Mouse (Mus musculus) large intestine, adult 2 months (tissue): ENCODE measurements around the gene Snx6. TPM values are rescaled to one million over a fixed set of nuclear protein-coding genes. Genes with fewer than 3 reads are reported as not detected.
A peak's percentile ranks its signal among the peaks of the same experiment; 100 is the strongest.
"Not testable (repeated sequence)": the region's sequence is repeated elsewhere in the genome, so short reads cannot be mapped to it uniquely, and the experiment has no call there.

ENCODE experiments used
- DNase-seq: peaks from one replicate; pipeline ENCODE4 v3.0.0-alpha.2; 2012; ENCODE audit warnings: low read depth, low spot score
- WGBS: fragments of 180-500 bp; shearing (Covaris S2); methylation state at CpG from one replicate; pipeline ENCODE4 v1.1.7; 2018; 5-methylcytosine and 5-hydroxymethylcytosine counted together
- polyA plus RNA-seq: library from polyadenylated mRNA; depleted of rRNA; stranded (reverse); fragments of >200 nt; gene quantifications from 2 replicates; pipeline ENCODE4 v1.2.3, GENCODE M21; 2012; rRNA removed

The Snx6 gene
- polyA plus RNA-seq: 20.7 and 26.0 TPM in 2 replicates

- WGBS: under 1% methylated on average over 73 of the region's 76 CpGs
- DNase-seq: no peak
Measured at GRCm38 (mm10) chr12:54795153-54795998, at the start of gene Snx6. Gene Snx6, minus strand, starts transcription at chr12:54795703.

GRCm38 (mm10) chr12:54844415-54844814, 48.9 kb upstream of the Snx6 start:
- DNase-seq: no peak

GRCm38 (mm10) chr12:54841576-54841975, 46.1 kb upstream of the Snx6 start:
- WGBS: 97% methylated on average over 1 of the region's 1 CpGs
- no peak for DNase-seq

GRCm38 (mm10) chr12:54839815-54840214, 44.3 kb upstream of the Snx6 start:
- WGBS: 89% methylated on average over 2 of the region's 2 CpGs
- no peak for DNase-seq

GRCm38 (mm10) chr12:54838931-54839330, 43.4 kb upstream of the Snx6 start:
- DNase-seq: no peak

DNA sequence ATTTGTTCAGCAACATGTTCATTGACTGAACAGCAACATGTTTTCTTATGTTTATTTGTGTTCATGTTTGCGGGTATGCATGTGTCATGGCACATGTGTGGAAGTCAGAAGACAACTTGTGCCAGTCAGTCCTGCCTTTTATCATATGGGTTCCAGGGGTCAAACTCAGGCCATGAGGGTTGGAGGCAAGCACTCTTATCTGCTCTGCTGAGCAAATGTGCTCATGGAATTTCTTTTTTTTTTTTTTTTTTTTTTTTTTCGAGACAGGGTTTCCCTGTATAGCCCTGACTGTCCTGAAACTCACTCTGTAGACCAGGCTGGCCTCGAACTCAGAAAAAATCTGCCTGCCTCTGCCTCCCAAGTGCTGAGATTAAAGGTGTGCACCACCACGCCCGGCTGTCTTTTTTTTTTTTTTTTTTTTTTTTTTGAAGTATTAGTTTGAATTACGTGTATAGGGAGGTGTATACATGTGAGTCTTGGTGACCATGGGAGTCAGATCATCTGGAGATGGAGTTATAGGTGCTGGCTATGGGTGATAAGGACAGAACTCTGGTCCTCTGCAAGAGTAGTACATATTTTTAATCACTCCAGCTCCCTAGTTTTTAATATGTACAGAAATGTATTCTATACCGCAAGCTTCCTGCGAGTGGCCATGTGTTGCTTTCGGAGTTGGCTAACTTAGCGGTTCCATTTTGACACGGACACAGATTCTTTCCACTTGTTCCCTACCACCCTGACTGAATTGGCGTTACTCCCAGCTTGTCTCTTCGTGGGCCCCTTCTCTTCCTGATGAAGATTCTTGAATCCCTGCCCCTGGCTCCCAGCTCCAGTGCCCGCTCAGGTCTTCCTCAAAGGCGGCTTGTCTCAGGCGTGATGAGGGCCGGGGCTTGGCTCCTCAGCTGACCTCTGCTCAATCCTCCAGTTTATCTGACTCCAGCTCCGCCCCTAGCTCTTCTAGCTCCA, 40.4 kb upstream of the Snx6 start:
- DNase-seq: no peak
- 80% methylated on average over 18 of the region's 18 CpGs for WGBS

DNA sequence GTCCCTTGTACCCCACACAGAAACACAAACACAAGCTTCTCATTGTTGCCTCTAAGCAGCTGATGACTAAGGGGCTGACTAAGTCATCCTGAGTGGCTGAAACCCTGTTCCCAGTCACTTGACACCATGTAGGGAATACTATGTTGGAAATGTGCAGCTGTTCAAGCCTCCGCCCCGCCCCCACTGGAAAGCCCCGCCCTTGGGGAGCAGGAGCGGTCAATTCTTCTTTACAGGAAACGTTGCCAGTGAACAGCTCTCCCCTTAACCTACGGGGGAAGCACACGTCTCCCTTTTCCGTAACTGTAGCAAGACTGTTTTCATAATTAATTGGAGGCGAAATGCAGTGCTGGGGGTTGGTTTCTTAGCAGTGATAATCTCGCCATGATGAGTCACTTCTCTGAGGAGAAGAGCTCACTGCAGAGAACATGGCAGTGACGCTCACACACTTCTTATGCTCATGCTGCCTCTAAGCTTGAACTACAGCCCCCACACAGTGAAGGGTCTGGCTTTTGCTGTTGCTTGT, 39.5 kb upstream of the Snx6 start:
- peak; percentile 44 for DNase-seq
- WGBS: under 1% methylated on average over 11 of the region's 11 CpGs

GRCm38 (mm10) chr12:54833856-54834399, 38.4 kb upstream of the Snx6 start:
- no peak for DNase-seq
- 63% methylated on average over 9 of the region's 9 CpGs for WGBS

DNA sequence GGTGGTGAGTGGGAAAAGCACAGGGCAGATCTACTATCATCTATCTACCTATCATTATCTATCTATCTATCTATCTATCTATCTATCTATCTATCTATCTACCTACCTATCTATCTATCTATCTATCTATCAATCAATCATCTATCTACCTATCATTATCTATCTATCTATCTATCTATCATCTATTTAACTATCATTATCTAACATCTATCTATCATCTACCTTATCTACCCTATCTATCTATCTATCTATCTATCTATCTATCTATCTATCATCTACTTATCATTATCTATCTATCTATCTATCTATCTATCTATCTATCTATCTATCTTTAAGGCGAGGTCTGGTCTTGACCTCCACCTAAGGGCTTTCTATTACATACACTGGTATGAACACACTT, 36.4 kb upstream of the Snx6 start:
- not testable (repeated sequence) for DNase-seq
- WGBS: 98% methylated on average over 1 of the region's 1 CpGs

GRCm38 (mm10) chr12:54830574-54830973, 35.1 kb upstream of the Snx6 start:
- 8% methylated on average over 6 of the region's 6 CpGs for WGBS
- peak; percentile 53 for DNase-seq

GRCm38 (mm10) chr12:54829876-54830275, 34.4 kb upstream of the Snx6 start:
- 57% methylated on average over 5 of the region's 5 CpGs for WGBS
- no peak for DNase-seq

DNA sequence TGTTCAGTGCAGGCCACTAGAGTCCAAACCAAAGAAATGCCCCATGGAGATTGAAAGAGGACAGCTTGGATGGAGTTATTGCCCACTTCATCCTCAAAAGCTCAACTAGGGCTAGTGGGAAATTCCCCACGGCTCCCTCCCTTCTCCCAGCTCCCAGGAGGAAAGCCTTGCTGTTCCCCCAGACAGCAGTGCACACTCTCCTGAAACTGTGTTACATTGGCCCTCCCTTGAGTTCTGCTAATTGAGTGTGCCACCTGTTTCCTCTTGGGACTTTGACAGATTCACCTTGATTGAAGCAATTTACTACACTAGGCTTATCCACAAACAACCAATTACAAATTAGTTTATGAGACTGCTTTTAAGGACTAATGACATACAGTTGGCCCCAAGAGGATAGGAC, 32.5 kb upstream of the Snx6 start:
- 55% methylated on average over 1 of the region's 1 CpGs for WGBS
- DNase-seq: no peak

DNA sequence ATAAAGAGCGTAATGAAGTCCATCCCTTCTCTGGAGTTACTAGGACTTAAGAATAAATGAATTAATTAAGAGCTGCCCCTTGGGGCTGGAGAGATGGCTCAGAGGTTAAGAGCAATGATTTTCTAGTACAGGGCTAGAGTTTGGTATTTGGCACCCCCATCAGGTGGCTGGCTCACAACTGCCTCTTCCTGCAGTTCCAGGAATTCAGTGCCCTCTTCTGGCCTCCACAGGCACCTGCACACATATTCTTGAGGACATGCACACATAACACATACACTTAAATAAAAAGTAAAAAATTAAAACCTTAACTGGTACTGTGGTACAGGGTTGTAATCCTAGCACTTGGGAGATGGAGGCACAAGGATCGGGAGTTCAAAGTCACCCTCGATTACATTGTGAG, 29.7 kb upstream of the Snx6 start:
- 98% methylated on average over 3 of the region's 3 CpGs for WGBS
- DNase-seq: no peak

- no peak for DNase-seq
- 40% methylated on average over 4 of the region's 4 CpGs for WGBS
Measured at GRCm38 (mm10) chr12:54822836-54823426, 27.4 kb upstream of the Snx6 start.

DNA sequence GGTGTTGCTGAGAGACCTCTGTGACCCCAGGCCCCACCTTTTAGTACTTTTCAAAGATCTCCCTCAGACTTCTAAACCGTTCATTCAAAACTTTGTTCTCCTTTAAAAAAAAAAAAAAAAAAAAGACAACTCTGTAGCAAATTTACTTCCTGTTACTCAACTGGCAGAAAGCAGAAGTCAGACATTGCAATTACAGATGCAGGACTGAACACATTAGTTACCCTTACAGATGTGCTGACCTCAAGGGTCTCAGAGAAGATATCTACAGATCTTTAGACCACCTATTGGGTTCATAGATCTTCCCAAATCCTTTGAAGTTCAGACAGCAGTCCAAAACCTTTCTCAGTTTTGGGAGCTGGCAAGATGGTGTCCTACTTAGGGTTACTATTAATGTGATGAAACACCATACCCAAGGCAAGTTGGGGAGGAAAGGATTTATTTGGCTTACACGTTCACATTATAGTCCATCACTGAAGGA, 25.2 kb upstream of the Snx6 start:
- DNase-seq: no peak
- WGBS: 43% methylated on average over 2 of the region's 2 CpGs

GRCm38 (mm10) chr12:54819181-54819935, 23.9 kb upstream of the Snx6 start:
- no peak for DNase-seq
- 41% methylated on average over 6 of the region's 6 CpGs for WGBS

GRCm38 (mm10) chr12:54810142-54810541, 14.6 kb upstream of the Snx6 start:
- WGBS: 18% methylated on average over 2 of the region's 2 CpGs
- no peak for DNase-seq

DNA sequence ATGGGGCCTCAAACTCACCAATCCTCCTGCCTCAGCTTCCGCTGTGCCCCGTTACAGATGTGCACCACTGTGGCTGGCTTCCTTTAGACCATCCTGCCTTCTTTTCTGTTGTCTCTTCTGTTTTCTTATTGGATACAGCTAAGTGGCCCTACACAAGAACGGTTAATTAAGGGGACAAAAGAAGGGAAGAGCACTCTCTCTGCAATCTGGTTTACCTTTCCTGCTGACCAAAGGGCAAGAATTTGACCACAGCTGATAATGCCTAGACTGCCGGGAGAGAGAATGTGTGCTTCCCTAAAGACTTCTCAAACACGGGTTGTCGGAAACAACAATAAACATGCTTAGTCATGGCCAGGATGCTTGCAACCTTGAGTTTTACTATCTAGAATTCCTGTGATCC, 12.0 kb upstream of the Snx6 start:
- no peak for DNase-seq
- 67% methylated on average over 6 of the region's 6 CpGs for WGBS

DNA sequence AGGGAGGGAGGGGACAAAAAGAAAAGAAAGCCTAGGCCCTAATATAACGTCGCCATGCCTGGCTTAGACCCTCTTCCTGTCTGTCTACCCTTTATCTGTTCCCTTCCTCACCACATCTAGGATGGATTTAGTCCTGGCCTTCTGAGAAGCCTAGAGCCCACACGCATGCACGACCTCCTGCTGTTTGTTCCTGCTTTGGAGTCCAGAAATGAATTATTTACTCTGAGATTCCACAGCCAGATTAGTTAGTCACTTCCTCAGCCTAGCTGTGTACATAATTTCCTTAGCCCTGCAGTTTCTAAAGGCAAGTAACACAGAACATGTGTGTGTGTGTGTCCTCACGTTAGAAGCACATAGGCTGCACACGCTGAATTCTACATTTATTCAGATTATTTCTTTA, 10.6 kb upstream of the Snx6 start:
- 42% methylated on average over 6 of the region's 6 CpGs for WGBS
- no peak for DNase-seq
